Mouse (Mus musculus): ENCODE results near the gene Ankrd37.

Ankrd37 gene

DNA sequence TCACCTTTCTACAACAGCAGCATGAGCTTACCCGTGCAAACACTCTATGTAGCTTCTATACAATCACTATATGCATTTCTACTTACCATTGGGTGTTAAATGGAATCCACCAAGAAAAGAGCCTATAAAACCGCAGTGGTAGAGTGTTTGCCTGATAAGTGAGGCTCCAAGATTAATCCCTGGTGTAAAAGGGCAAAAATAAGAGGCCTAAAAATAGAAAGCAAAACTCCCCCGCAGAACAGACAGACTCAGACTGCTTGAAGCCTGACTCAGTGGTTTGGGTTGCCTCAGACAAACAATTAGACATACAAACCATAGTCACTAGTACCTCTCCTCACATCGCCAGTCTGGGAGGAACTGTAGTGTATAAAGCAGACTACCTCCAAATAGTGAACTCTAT is at the start of gene Ankrd37:
Ankrd37 (minus strand) TSS at position 112 of the 400 bp plus-strand sequence.
- peak; percentile 30 for DNase-seq (ENCODE audit: low read depth, low spot score)

DNA sequence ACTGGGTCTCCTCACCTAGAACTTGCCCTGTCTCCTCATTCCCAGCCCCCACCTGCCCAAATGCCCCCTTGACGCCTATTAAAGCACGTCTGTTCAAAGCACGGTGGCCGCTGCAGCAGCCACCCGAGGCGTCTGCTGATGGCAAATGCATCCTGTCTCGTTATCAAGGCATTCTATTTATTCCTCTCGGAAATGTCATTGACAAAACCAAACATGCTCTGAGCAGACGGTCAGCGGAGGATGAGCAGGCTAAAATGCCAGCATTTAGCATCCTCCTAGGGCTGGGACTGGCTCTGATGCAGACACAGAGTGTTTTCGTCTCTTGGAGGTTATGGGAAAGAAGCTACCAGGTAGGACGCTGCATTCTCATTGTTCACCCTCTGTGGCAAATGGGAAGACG is 34.8 kb upstream of the Ankrd37 start:
- DNase-seq (ENCODE audit: low read depth, low spot score): no peak

DNA sequence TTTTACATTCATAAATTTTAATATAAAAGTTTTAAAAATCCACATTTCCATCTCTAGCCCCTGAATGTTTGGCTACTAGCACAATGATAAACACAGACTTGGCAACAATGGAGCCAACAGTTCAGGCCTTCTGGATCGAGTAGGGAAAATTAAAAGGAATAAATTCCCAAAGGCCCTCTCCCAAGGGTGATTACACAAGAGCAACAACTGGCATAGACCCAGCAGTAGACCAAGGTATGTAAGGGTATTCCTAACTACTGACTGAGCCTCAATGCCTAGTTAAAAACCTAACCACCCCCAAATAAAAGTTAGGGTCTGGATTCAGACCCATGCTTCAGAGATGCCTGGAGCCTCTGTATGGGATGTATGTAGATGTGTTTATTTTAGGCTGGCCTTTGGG is 34.2 kb upstream of the Ankrd37 start:
- no peak for DNase-seq (ENCODE audit: low read depth, low spot score)

DNA sequence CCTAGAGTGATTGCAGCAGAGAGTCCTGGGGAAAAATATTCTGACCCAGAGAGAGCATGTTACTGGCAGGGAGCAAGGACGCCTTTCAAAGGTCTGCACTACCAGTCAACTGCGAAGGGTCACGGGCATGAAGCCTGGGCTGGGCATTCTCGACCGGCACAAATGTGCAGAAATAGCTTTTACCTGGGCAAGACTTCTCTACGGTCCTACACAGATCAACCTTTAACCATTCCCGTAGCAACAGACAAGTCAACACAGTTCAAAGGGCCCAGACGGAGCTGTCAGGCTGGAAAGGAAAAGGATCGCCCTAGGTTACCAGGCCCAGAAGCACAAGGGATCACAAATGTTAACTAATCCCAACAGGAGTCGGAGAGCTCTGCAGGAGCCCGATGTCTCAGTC is 30.7 kb upstream of the Ankrd37 start:
- DNase-seq (ENCODE audit: low read depth, low spot score): no peak

DNA sequence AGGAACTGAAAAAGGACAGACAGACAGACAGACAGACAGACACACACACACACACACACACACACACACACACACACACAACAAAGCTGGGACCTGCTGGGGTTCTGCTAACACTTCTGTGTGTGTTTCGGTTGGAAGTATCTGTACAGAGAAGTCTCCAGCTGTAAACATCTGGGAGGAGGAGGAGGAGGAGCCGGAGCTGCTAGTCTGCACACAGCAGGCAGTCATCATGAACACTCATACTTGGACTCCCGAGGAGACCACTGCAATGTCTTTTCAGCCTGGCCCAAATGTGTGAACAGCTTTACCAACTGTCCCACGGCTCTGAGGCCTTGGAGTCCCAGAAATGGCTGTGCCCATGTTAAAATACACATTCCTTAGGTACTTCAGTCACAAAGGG is 18.9 kb upstream of the Ankrd37 start:
- DNase-seq (ENCODE audit: low read depth, low spot score): no peak

DNA sequence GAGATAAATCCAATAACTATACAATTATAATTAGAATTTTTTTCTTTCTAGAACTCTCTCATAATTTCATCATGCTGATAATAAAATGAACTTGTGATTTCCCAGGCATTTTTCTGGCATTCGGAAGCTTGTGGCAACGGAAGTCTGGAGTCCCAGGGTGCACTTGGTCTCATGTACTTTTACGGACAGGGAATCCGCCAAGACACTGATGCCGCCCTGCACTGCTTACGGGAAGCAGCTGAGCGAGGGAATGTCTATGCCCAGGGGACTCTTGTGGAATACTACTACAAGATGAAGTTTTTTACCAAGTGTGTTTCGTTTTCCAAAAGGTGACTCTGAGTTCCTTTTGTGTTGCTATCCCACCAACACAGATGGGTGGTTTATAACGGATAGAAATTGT is 17.3 kb upstream of the Ankrd37 start:
- DNase-seq (ENCODE audit: low read depth, low spot score): no peak

DNA sequence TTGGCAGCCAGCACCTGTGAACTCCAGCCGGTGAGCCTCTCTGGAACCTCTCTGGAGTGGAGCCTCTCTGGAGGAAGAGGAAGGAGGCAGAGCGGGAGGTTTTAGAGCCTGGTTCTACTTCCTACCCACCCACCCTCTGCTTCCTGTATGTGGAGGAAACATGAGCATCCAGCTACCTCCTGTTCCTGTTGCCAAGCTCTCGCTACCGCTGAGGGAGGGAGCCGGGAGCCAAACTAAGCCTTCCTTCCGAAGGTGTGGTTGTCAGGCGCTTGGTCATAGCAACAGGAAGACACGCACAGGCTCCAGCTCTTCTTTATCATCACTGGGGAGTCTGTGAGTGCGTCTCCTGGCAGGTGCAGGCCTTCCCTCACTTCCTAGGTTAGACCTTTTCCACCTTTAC is 16.7 kb upstream of the Ankrd37 start:
- no peak for DNase-seq (ENCODE audit: low read depth, low spot score)

DNA sequence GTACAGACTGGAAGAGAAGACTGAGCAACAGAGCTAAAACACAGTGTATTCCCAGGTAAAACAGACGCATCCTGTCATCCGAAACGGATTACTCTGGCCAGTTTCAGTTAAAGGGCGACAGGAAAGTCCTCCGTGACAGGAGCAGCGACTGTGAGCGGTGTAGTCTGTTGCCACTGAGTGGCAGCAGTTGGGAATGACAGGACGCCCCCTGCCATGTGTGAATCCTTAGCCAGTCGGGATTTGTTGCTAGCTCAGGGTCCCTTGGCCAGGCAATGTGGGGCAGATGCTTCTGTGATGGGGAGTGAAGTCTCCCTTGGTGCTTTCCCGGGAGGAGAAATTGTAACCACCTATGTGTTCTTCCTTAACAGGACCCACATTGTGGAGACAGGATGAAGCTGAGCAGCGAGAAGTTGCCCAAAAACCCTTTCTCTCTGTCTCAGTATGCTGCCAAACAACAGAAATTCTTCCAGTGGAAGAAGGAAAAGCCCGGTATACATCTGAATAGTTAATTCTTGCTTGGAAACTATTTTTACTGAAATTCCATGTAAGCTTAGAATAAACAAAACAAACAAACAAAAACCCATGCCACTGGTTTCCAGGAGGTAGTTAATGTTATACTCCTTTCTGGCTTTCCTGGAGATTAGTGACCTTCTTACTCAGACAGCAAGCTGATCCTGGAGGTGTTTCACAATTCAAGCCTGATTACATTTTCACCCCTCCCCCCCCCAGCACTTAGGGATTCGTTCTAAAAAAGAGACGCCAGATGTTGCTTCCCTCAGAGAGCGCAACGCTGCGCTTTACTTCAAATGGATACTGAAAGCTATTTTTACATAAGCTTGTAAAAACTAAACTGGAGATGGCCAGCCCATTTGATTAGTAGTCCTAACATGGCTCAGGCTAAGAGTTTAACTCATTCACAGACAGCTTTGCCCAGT is 5.5 kb upstream of the Ankrd37 start:
- DNase-seq (ENCODE audit: low read depth, low spot score): no peak

DNA sequence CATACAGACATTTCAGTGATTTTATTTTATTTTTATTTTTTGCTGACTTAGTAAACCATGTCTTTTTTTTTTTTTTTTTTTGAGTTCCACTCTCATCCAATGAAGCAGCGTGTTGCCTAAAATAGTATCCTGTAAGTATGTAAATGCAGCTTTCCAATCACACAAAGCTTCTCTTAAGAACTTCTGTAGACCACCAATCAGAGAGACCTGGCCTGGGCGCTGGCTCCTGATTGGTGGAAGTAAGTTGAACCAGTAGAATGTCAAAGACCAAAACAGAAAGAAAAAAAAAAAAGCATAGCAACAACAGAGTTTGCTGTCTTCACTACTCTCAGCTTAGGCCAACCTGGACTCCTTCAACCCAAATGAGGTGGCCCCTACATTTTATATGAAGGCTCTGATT is 4.8 kb upstream of the Ankrd37 start:
- DNase-seq (ENCODE audit: low read depth, low spot score): no peak

DNA sequence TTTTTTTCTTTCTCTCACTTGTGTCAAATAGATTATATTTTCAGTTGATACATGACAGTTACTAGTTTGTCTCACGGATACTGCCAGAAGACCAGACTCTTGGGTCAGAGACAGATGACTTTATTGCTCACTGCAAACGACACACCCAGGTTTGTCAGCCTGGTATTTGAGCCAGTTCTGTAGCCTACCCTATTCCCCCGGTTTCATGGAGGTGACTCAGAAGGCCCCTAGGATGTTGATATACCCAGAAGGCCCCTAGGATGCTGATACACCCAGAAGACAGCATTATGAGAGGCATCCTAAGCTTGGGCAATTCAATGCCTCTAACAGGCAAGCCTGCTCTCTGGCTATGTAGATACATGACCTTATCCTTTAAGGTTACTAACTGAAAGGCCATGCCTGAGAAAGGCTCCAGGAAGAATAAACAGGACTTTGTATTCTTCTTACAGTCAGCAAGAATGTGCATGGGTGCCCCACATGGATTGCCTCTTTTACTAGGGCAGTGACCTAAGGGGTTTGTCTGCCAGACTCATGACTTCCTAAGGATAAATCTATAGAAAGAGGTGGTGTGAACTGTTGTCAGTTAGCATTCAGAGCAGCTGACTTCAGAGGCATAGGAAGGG is 1.7 kb upstream of the Ankrd37 start:
- DNase-seq (ENCODE audit: low read depth, low spot score): no peak

DNA sequence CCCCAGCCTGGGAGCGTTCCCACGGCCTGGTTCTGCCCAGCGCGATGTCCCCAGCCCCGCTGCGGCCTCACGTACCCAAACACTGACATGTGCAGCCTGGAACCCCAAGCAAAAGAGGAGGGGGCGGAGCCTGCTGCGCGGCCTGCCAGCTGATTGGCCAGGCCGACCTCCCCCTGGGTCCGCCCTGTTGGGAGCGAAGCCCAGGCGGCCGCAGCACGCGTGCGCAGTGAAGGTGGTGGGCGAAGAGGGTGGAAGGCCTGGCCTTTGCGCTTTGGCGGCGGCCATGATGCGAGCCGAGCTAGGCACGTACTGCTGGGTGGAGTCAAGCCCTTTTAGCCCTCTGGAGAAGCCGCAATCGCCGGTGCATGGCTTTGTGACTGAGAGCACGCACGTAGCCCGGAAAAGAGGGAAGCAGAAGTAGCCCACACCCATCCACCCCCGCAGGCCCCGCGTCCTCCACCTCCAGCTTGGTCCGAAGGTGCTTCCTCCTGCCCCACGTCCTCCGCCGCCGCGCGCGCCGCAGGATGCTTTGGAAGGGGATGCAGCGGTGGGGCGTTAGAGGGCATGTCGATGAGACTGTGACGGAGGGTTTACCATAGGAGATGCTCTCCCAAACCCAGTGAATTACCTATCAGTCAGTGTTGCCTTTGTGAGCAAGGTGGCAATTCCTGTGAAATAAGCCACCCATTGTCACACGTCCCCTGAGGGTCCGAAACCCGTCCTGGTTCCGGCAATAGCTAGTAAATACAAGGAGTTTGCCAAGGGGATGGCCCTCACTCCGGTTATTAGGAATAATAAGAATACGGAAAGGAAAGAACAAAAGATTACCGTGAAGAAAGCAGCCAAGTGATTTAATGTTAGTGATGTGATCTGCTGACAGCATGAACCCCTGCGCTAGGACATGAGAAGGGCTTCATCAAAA is 5.5 kb downstream of the Ankrd37 start:
- DNase-seq (ENCODE audit: low read depth, low spot score): peak; percentile 100

DNA sequence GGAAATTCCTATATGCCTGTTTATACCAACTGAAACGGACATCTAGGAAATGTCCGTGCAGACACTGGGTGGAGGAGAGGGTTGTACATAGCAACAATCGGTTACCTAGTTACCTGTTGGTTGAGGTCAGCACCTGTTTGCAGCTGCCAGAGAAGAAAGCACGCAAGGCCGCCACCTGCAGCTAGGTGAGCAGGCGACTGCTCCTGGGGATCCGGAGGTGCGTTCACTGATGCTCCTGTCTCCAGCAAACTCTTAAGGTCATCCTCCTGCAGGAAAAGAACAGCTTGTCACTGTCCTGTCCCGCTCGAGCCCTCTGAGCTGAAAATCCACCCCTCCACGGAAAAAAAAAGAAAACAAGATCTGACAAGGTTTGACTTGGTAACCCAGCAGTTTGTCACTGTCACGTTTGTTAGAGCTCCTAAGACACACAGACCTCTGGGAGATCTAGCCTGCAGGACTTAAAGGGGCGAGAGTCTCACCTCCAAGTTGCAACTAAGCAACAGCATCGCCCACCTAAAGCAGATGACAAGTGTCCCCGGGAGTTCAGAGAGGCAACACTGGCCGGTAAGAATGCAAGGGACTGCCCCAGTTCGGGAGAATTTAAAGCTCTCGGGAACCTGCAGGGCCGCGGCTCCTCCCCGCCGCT is 6.2 kb downstream of the Ankrd37 start, which contains the start of gene Lrp2bp:
Lrp2bp (plus strand) TSS at position 166 of the 646 bp plus-strand sequence.
- DNase-seq (ENCODE audit: low read depth, low spot score): peak; percentile 70

DNA sequence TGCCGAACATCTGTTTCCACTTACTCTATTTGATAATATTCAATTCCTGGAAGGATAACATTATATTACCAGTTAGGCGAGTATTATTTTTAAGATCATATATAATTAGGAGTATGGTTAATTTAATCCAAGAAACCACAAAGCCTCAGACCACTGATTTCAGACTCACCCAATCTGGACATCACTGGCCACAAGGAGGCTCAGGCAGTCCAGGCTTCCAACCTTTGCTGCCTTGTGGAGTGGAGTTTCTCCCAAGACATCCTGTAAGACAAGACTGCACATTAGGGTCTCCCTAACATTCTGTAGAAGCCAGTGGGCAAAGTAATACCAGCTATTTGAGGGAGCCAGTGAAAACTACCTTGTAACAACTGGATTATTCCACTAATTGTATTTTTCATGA is 7.3 kb downstream of the Ankrd37 start:
- DNase-seq (ENCODE audit: low read depth, low spot score): no peak

DNA sequence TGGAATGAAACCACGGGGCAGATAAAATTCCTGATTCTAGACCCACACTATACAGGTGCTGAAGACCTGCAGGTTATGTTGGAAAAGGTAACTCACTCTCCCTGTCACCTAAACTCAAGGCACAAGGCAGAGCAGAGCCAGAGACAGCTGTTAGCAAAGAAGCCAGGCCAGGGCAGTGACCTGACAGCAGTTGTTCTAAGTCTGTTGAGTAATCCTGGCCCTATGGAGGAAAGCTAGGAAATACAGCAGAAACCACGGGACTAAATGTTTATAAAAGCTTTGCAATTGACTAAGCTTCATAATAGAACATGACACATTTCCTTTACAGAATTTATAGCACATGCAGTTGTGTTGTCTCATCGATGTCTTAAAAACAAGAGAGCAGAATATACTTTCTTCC is 9.9 kb downstream of the Ankrd37 start:
- DNase-seq (ENCODE audit: low read depth, low spot score): peak; percentile 29

DNA sequence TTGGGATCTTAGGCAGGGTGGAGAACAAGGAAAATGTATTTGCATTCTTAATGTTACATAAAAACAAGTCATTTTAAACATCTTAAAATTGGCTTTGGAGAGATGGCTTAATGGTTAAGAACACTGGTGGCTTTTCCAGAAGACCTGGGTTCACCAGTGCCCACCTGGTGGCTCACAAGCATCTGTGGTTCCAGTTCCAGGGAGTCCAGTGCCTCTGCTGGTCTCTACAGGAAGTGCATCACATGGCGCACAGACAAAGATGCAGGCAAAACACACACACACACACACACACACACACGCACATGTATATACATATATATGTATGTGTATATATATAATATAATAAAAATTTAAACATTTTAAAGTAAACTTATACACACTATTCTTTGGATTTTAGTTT is 11.4 kb downstream of the Ankrd37 start:
- DNase-seq (ENCODE audit: low read depth, low spot score): peak; percentile 59

DNA sequence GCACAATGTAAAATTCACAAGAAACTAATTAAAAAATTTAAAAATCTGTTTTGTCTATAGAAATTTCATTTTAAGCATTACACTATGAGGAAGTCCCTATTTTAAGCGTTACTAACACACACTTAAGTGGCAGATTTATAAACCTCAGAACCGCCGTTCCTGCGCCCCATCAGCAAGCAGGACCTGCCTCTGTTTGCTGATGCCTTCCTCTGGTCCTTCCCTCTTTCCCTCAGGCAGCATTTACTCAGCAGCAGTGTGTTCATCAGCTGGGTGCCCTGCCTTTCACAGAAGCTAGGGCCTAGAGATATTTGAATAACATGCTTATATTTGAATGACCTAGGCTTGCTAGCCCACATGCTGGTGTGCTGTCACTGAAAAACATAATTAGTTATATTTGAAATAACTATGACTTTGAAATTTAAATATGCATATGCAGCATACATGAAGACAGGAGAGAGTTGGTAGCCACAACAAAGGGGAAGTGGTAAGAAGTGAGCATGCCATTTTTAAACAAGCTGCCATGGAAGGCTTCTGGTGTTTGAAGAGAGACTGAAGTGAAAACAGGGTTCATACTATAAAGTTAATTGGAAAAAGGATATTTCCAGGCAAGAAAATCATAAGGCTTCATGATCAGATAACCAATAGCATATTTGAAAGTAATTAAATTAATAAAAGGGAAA is 14.7 kb downstream of the Ankrd37 start:
- peak; percentile 78 for DNase-seq (ENCODE audit: low read depth, low spot score)

DNA sequence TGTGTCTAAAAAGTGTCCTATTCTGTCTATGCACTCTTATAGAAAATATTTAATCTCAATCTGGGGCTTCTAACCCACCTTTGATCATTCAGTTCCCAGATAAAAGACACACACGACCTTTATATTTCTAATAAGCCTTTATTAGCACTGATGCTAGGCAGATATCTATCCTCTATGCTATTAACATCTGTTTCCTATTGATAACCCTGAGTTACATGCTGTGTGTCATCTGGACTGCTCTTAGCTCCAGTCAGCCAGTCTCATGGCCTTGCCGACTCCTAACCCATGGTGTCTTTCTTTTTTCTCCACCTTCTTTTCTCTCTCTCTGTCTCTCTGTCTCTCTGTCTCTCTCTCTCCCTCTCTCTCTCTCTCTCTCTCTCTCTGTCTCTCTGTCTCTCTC is 17.3 kb downstream of the Ankrd37 start:
- DNase-seq (ENCODE audit: low read depth, low spot score): no peak

DNA sequence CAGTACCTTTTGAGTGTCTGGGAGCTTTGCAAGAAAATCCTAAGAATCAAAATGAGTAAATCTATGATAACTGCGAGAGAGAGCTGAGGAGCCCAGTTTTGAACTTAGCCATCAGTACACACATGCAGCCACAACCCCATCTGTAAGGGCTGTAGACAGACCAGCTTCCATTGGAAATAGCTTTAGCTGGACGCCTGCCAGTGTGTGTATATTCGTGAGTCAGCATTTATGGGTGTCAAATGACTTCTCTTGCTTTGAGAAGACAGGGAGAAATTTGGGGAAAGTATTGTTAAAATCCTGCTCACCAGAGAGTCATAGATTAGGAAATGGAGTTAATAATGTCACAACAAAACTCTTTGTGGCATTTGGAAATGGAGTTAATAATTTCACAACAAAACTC is 18.8 kb downstream of the Ankrd37 start:
- no peak for DNase-seq (ENCODE audit: low read depth, low spot score)

DNA sequence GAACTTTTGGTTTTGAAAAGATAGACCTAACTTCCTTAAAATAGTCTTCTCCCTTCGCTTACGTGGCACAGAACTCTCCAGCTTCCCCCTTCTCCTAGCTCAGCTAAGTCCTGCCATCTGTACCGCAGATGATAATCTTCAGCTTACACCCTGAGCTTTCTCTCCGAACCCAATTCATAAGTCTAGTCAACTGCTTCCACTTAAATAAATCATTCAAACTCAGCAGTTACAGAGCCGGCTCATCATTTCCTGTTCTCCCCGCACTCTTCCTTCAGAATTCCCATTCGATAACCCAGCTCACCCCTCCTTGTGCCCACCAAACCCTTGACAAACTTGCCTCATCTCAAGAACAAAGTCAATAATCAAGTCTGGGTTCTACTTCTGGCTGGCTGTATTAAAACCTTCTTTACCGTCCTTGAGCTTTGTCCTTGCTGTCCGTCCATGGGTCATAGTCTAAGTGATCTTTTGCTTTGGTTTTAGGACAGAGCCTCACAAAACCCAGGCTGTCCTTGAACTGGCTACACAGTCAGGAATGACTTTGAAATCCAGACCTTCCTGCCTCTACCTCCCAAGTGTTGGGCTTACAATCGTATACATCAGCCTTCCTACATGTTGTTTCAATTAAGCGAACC is 29.6 kb downstream of the Ankrd37 start:
- DNase-seq (ENCODE audit: low read depth, low spot score): no peak

DNA sequence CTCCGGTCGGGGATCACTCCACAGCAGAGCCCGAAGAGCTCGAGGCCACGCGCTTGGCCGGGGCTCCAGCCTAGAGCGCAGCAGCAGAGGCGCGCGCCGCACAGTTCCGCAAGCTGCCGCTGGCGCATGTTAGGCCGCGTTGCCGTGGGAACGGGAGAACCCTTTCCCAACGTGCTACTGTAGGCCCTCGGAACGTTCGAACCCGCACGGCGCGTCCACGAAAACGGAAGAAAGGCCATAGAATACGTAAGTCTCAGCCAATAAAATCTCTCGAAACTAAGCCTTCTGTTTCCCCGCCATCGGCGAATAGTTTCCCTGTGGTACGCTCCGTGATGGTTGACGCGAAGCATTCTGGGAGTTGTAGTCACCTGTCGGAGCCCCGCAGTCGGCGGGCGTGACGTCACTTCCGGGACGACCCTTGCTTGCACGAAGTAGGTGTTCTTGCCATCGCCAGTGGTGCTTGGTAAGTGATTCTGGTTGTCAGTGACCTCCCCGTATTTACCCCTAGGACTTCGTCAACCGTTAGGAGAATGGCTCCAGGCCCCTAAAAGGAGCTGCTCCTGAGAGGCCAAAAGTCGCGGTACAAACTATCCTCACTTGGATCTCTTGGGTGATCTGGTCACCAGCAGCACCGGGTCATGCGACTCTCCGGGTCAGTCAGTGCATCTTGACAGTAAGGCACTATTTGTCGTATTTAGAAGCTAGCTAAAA is 30.2 kb downstream of the Ankrd37 start, which contains the start of the genes 1700029J07Rik and Ufsp2:
1700029J07Rik (minus strand) TSS at position 127 of the 711 bp plus-strand sequence.
Ufsp2 (plus strand) TSS at position 403 of the 711 bp plus-strand sequence.
- peak; percentile 98 for DNase-seq (ENCODE audit: low read depth, low spot score)
